Mouse (Mus musculus) heart, adult 2 months (tissue): ENCODE measurements around the gene Foxo1.

ENCODE experiments used
- CTCF ChIP-seq: fragments of 200-600 bp; IDR thresholded peaks from 2 replicates; pipeline ENCODE4 v1.8.1; 2022; ENCODE audit warnings: antibody characterized with exemption, mild to moderate bottlenecking, moderate library complexity
- POLR2A ChIP-seq: fragments of 200-500 bp; IDR thresholded peaks from 2 replicates; pipeline ENCODE4 v1.6.1; 2011; ENCODE audit warnings: mild to moderate bottlenecking, low read depth, low read length, control low read depth; ENCODE audit not compliant: insufficient read depth

DNA sequence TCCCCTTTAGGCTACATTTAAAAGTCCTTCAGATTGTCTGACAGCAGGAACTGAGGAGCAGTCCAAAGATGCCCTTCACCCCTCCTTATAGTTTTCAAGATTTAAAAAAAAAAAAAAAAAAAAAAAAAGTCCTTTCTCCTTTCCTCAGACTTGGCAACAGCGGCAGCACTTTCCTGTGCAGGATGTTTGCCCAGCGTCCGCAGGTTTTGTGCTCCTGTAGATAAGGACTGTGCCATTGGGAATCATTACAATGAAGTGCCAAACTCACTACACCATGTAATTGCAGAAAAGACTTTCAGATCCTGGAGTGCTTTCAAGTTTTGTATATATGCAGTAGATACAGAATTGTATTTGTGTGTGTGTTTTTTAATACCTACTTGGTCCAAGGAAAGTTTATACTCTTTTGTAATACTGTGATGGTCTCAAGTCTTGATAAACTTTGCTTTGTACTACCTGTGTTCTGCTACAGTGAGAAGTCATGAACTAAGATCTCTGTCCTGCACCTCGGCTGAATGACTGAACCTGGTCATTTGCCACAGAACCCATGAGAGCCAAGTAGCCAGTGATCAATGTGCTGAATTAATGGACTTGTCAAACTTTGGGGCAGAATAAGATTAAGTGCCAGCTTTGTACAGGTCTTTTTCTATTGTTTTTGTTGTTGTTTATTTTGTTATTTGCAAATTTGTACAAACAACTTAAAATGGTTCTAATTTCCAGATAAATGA is 79.0 kb downstream of the Foxo1 start:
- no peak for TF ChIP-seq POLR2A
- no peak for TF ChIP-seq CTCF
